Mouse (Mus musculus) CD4-positive, CD25-positive, alpha-beta regulatory T cell, adult 9 weeks (primary cell): Measurements from ENCODE around the gene Evi5. TPM values are rescaled to one million over a fixed set of nuclear protein-coding genes. Genes with fewer than 3 reads are reported as not detected.

Experiments used
- polyA plus RNA-seq: library from polyadenylated mRNA; unstranded; fragments of 100-300 nt; shearing (Covaris generic); gene quantifications from one replicate; pipeline ENCODE4 v1.2.1, GENCODE M21; 2017

The Evi5 gene
- polyA plus RNA-seq = 0.57 TPM

DNA sequence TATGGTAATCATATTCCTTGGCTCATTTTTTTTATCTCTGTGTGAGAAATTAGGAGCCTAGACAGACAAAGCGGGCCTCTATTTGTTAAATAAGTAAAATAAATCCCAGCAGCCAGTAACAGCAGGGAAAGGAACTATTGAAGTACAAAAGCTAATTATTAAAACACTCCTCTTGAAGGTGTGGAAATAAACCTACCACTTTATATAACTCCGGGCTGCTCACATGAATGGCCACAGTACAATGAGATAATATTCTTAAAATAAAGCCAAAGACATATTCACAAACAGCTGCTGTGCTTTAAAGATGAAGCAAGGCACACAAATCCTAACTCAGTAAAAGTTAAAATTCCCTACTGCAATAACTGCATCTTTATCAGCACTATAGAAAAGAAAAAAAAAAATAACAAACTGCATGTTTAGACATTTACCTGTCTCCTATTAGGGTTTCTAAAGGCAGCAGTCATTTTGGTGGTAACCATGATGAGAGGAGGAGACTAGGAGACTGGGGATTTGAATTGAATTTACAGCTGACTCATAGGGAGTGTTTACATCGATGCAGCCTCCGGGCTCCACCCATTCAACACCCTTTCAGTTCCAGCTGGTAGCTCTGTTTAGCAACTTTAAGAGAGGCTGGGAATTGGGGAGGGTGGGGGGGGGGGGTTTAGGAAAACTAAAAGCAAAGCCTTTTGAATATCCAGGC is at the start of gene Evi5:
Gene Evi5 (minus strand): TSS at position 547 of the 700 bp plus-strand sequence.

DNA sequence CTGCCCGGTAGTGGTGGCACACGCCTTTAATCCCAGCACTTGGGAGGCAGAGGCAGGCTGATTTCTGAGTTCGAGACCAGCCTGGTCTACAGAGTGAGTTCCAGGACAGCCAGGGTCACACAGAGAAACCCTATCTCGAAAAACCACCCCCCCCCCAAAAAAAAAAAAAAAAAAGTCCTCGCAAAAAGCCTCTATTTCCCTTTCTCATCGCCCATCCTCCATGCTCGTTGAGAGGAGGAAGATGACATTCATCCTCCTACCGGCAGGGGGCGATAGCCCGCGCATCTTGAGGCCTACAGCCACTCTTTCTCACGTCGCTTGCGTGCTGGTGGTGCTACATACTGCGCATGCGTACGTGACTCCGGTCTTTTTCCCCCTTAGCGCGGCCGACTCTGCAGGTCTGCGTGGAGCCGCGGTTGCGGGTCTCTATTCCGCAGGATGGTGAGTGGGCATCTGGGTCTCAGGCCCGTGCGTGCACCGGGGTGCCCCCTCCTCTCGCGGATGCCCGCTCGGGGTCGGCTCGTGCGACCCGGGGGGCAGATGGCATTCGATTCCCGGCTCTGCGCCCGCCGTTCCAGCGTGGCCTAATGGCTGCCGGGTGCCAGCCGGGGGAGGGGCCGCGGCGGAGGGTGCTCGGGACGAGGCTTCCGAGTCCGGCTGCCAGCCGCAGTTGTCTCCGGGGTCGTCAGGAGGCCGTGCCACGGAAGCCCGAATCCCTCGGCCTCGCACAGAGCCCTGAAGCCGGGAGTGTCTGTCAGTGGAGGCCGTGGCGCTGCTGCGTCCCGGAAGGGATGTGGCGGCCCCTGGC is 25.5 kb upstream of the Evi5 start, which contains the start of gene Rpl5:
Gene Rpl5 (plus strand): TSS at position 297 of the 808 bp plus-strand sequence.

DNA sequence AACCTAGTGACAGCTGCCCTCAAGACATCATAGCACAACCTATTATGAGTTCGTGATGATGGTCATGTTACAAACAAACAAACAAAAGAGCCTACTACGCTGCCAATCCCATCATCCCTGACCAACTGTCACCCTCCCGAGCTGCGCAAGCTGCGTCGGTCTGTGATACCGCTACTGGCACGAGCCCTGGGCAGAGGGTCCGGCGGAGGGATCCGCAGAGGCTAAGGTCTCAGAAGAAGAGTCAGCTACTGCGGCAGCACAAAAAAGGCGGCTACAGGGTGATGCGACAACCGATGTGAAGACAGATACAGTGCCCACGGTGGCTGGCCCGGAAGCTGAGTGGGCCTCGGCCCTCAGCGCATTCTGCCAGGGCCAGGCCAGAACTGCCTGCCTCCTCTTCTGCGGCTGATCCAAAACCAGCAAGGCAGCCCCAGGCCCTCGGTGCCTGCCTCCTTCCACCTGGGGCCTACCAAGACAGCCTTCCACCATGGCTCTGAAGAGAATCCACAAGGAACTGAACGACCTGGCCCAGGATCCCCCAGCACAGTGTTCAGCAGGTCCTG is 44.8 kb downstream of the Evi5 start, which contains the start of gene Ube2d2b:
Gene Ube2d2b (plus strand): TSS at position 102 of the 563 bp plus-strand sequence.

DNA sequence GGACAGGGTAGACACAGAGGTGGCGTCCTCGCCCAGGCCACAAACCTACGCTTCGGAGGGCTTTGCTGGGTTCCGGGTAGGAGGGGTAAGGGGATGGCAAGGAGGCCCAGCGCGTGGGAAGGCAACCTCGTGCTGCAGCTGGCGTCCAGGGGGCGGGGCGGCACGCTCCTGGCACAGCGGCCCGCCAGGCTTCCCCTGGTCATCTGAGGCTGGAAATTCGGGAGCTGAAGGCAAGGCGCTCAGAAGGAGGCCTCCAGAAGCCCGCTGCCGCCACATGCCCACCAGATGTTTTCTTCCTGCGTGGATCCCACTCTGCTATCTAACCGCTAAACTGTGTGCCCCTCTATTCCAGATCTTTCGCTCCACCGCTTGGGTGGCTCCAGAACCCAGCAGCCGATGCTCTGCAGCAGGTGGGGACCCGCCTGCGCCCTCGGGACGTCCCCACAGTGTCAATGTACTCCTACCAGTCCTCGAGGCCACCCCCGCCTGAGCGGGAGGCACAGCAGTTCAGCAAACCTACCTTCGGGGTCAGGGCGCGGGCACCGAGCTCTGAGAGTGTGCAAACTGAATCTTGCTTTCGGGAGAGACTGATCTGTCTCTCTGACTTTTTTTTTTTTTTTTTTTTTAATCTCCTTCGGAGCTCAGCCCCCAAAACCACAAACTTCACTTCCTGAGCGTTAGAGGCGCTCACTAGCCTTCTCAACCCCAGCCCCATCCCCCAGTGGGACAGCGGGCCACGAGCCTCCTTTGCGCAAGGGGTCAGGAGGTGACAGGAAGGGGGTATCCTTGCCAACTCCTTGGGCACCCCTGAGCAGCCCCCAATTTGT is 149.3 kb downstream of the Evi5 start, which contains the start of gene Gfi1:
Gene Gfi1 (minus strand): TSS at position 602 of the 827 bp plus-strand sequence.

Other genes starting within 250 kb of the Evi5 start
- gene Gfi1, start 149.1 kb downstream of the Evi5 start, polyA plus RNA-seq = 2.1 TPM
- not detected for gene Ube2d2b, start 45.0 kb downstream of the Evi5 start, polyA plus RNA-seq
- 34.0 TPM for gene Rpl5, start 25.4 kb upstream of the Evi5 start, polyA plus RNA-seq
- 79.2 TPM for gene Fam69a, start 112.0 kb upstream of the Evi5 start, polyA plus RNA-seq
- 111 TPM for gene Mtf2, start 190.6 kb upstream of the Evi5 start, polyA plus RNA-seq